Mouse (Mus musculus) neural tube, embryonic 13.5 days (tissue): ENCODE data around the gene Ube2o. TPM values are rescaled to one million over a fixed set of nuclear protein-coding genes. Genes with fewer than 3 reads are reported as not detected.

Experiments
- ATAC-seq: fragments of 200-750 bp; cut with Nextera tagmentation; 2 replicates; pipeline ENCODE4 v1.8.0; 2017; ENCODE audit warnings: low read depth, mild to moderate bottlenecking, moderate TSS enrichment, moderate library complexity
- H3K27ac ChIP-seq: fragments of 300-500 bp; sonication (generic); replicated peaks from 2 replicates; pipeline ENCODE4 v1.5.1; 2015; ENCODE audit warnings: moderate library complexity, mild to moderate bottlenecking, inconsistent platforms
- H3K27me3 ChIP-seq: fragments of 300-500 bp; sonication (generic); 2 replicates; pipeline ENCODE4 v1.6.1; 2015; ENCODE audit warnings: mild to moderate bottlenecking, inconsistent platforms
- H3K36me3 ChIP-seq: fragments of 300-500 bp; sonication (generic); 2 replicates; pipeline ENCODE4 v1.6.1; 2015; ENCODE audit warnings: mild to moderate bottlenecking, inconsistent platforms
- H3K4me1 ChIP-seq: fragments of 300-500 bp; sonication (generic); replicated peaks from 2 replicates; pipeline ENCODE4 v1.6.1; 2015; ENCODE audit warnings: inconsistent platforms
- H3K4me2 ChIP-seq: fragments of 300-500 bp; sonication (generic); 2 replicates; pipeline ENCODE4 v1.6.1; 2015; ENCODE audit warnings: inconsistent platforms, mild to moderate bottlenecking, moderate library complexity
- H3K4me3 ChIP-seq: fragments of 300-500 bp; sonication (generic); 2 replicates; pipeline ENCODE4 v1.5.1; 2015; ENCODE audit warnings: mild to moderate bottlenecking, inconsistent platforms
- H3K9ac ChIP-seq: fragments of 300-500 bp; sonication (generic); 2 replicates; pipeline ENCODE4 v1.6.1; 2015; ENCODE audit warnings: moderate library complexity, mild to moderate bottlenecking, inconsistent platforms
- H3K9me3 ChIP-seq: fragments of 300-500 bp; sonication (generic); 2 replicates; pipeline ENCODE4 v1.6.1; 2016; ENCODE audit warnings: inconsistent platforms
- WGBS: fragments of 180-500 bp; shearing (Covaris S2); methylation state at CpG from one replicate; pipeline ENCODE4 v1.1.7; 2015; 5-methylcytosine and 5-hydroxymethylcytosine counted together
- polyA plus RNA-seq: library from polyadenylated mRNA; unstranded; fragments of >200 nt; fragmentation: Nextera tagmentation; extraction: Ambion mirVana; gene quantifications from 2 replicates; pipeline ENCODE4 v1.2.1, GENCODE M21; 2015

The Ube2o gene
- polyA plus RNA-seq, 1 experiment from 2014 or later, result 24.6 TPM

- 62% methylated on average over 12 of the region's 12 CpGs for WGBS
- peaks cover 86% of the 10 kb centered on the region for H3K4me1 ChIP-seq
- no peaks in the 10 kb centered on the region for H3K36me3 ChIP-seq
- H3K4me2 ChIP-seq, result no peak overlapping the region
- H3K27me3 ChIP-seq, result no peaks in the 10 kb centered on the region
- peak overlapping the region; percentile 18; the same call in 1 of the 2 replicates for H3K27ac ChIP-seq
- no peak overlapping the region for H3K4me3 ChIP-seq
- peak overlapping the region; percentile 31; the same call in 1 of the 2 replicates for H3K9ac ChIP-seq
- peak; percentile 46; the same call in 1 of the 2 replicates for ATAC-seq
- H3K9me3 ChIP-seq, result no peaks in the 10 kb centered on the region
Measured at GRCm38 (mm10) chr11:116572756-116573543, 8.3 kb downstream of the Ube2o start.

- no peaks in the 10 kb centered on the region for H3K27me3 ChIP-seq
- no peak overlapping the region for H3K9ac ChIP-seq
- no peaks in the 10 kb centered on the region for H3K9me3 ChIP-seq
- ATAC-seq, result no peak
- H3K4me2 ChIP-seq, result no peak overlapping the region
- peaks cover 85% of the 10 kb centered on the region for H3K4me1 ChIP-seq
- no peak overlapping the region for H3K27ac ChIP-seq
- no peak overlapping the region for H3K4me3 ChIP-seq
- H3K36me3 ChIP-seq, result no peaks in the 10 kb centered on the region
- WGBS, result 82% methylated on average over 19 of the region's 19 CpGs
Measured at GRCm38 (mm10) chr11:116571767-116572679, 9.2 kb downstream of the Ube2o start.

GRCm38 (mm10) chr11:116570821-116571220 lies 10.4 kb downstream of the Ube2o start:
- Histone ChIP-seq H3K4me1 (peaks cover 78% of the 10 kb centered on the region), H3K27ac (no peak overlapping the region; the same call in 1 of the 2 replicates), H3K36me3 (no peaks in the 10 kb centered on the region), H3K4me2 (no peak overlapping the region), H3K9ac (no peak overlapping the region), H3K4me3 (no peak overlapping the region), H3K9me3 (no peaks in the 10 kb centered on the region), H3K27me3 (no peaks in the 10 kb centered on the region)
- WGBS, result 91% methylated on average over 7 of the region's 7 CpGs
- no peak for ATAC-seq

GRCm38 (mm10) chr11:116567531-116567930 lies 13.7 kb downstream of the Ube2o start:
- Histone ChIP-seq H3K27ac (no peak overlapping the region), H3K4me1 (peaks cover 49% of the 10 kb centered on the region), H3K4me2 (no peak overlapping the region), H3K9ac (no peak overlapping the region), H3K9me3 (no peaks in the 10 kb centered on the region), H3K27me3 (no peaks in the 10 kb centered on the region), H3K4me3 (no peak overlapping the region), H3K36me3 (no peaks in the 10 kb centered on the region)
- no peak for ATAC-seq
- WGBS, result 73% methylated on average over 8 of the region's 8 CpGs

GRCm38 (mm10) chr11:116565283-116566041 lies 15.8 kb downstream of the Ube2o start:
- no peak for ATAC-seq
- Histone ChIP-seq H3K9me3 (no peaks in the 10 kb centered on the region), H3K4me3 (no peak overlapping the region), H3K4me2 (no peak overlapping the region), H3K9ac (no peak overlapping the region), H3K4me1 (peaks cover 28% of the 10 kb centered on the region), H3K27ac (no peak overlapping the region), H3K36me3 (no peaks in the 10 kb centered on the region), H3K27me3 (no peaks in the 10 kb centered on the region)
- WGBS, result 63% methylated on average over 7 of the region's 7 CpGs

GRCm38 (mm10) chr11:116556308-116556707 lies 24.9 kb downstream of the Ube2o start:
- no peak for ATAC-seq
- Histone ChIP-seq H3K36me3 (no peaks in the 10 kb centered on the region), H3K27ac (0 out of 2 replicates have a peak overlapping the region, but pooled peaks have one; percentile 13), H3K4me2 (no peak overlapping the region), H3K9ac (no peak overlapping the region), H3K27me3 (no peaks in the 10 kb centered on the region), H3K9me3 (no peaks in the 10 kb centered on the region), H3K4me1 (peaks cover 69% of the 10 kb centered on the region), H3K4me3 (no peak overlapping the region)
- WGBS, result 68% methylated on average over 6 of the region's 6 CpGs

- Histone ChIP-seq H3K9ac (0 out of 2 replicates have a peak overlapping the region, but pooled peaks have one; percentile 12), H3K27ac (no peak overlapping the region), H3K27me3 (no peaks in the 10 kb centered on the region), H3K4me1 (peaks cover 76% of the 10 kb centered on the region), H3K4me2 (no peak overlapping the region), H3K4me3 (no peak overlapping the region), H3K9me3 (no peaks in the 10 kb centered on the region), H3K36me3 (no peaks in the 10 kb centered on the region)
- 70% methylated on average over 1 of the region's 1 CpGs for WGBS
- ATAC-seq, result no peak
Measured at GRCm38 (mm10) chr11:116555572-116555971, 25.7 kb downstream of the Ube2o start.

- no peak overlapping the region for H3K4me3 ChIP-seq
- no peak overlapping the region for H3K27ac ChIP-seq
- WGBS, result 47% methylated on average over 12 of the region's 12 CpGs
- ATAC-seq, result no peak
- H3K9me3 ChIP-seq, result no peaks in the 10 kb centered on the region
- no peaks in the 10 kb centered on the region for H3K27me3 ChIP-seq
- H3K36me3 ChIP-seq, result no peaks in the 10 kb centered on the region
- no peak overlapping the region for H3K9ac ChIP-seq
- no peak overlapping the region for H3K4me2 ChIP-seq
- peaks cover 82% of the 10 kb centered on the region for H3K4me1 ChIP-seq
Measured at GRCm38 (mm10) chr11:116554171-116554878, 26.9 kb downstream of the Ube2o start.

GRCm38 (mm10) chr11:116552194-116552593 lies 29.1 kb downstream of the Ube2o start:
- H3K9me3 ChIP-seq, result no peaks in the 10 kb centered on the region

GRCm38 (mm10) chr11:116550748-116551147 lies 30.5 kb downstream of the Ube2o start:
- 74% methylated on average over 7 of the region's 7 CpGs for WGBS
- Histone ChIP-seq H3K27ac (no peak overlapping the region), H3K36me3 (peaks cover 26% of the 10 kb centered on the region), H3K4me2 (no peak overlapping the region), H3K4me1 (peaks cover 58% of the 10 kb centered on the region), H3K9ac (no peak overlapping the region), H3K9me3 (no peaks in the 10 kb centered on the region), H3K27me3 (no peaks in the 10 kb centered on the region), H3K4me3 (no peak overlapping the region)
- no peak for ATAC-seq

More at GRCm38 (mm10) chr11:116552194-116552593, 29.1 kb downstream of the Ube2o start:
- Histone ChIP-seq H3K4me2 (no peak overlapping the region), H3K36me3 (peaks cover 15% of the 10 kb centered on the region; the same call in 1 of the 2 replicates), H3K4me1 (peaks cover 70% of the 10 kb centered on the region), H3K4me3 (no peak overlapping the region), H3K27me3 (no peaks in the 10 kb centered on the region), H3K9ac (no peak overlapping the region), H3K27ac (no peak overlapping the region)
- 55% methylated on average over 1 of the region's 1 CpGs for WGBS
- ATAC-seq, result no peak
